Mouse (Mus musculus): Measurements from ENCODE around the gene Rnf145. TPM values are rescaled to one million over a fixed set of nuclear protein-coding genes. Genes with fewer than 3 reads are reported as not detected.

The Rnf145 gene
- polyA plus RNA-seq, 1 experiment from 2014 or later = 22.8 TPM

- Histone ChIP-seq H3K4me3 (ENCODE audit: low read depth, low read length) (no peak overlapping the region), H3K9ac (ENCODE audit: low read depth, low read length) (no peak overlapping the region), H3K9me3 (ENCODE audit: control insufficient read depth) (no peaks in the 10 kb centered on the region), H3K27me3 (replicated peaks; ENCODE audit: control insufficient read depth, insufficient read depth, low read length) (no peaks in the 10 kb centered on the region), H3K4me1 (replicated peaks; ENCODE audit: control insufficient read depth, insufficient read depth, low read length) (no peaks in the 10 kb centered on the region), H3K4me2 (replicated peaks; ENCODE audit: low read depth) (no peak overlapping the region), H3K27ac (ENCODE audit: low read depth, low read length) (peak overlapping the region; percentile 65), H3K36me3 (ENCODE audit: control insufficient read depth, insufficient read depth) (no peaks in the 10 kb centered on the region)
- peak; percentile 85 for ATAC-seq
- WGBS = 35% methylated on average over 3 of the region's 3 CpGs
- TF ChIP-seq CTCF (IDR thresholded peaks at IDR 0.05; ENCODE audit: low read depth) = no peak
These were observed 22.5 kb upstream of the Rnf145 start for GRCm38 (mm10) chr11:44496217-44496616.

- H3K36me3 ChIP-seq (ENCODE audit: control insufficient read depth, insufficient read depth) = no peaks in the 10 kb centered on the region
- H3K27ac ChIP-seq (ENCODE audit: low read depth, low read length) = no peak overlapping the region
- TF ChIP-seq CTCF (IDR thresholded peaks at IDR 0.05; ENCODE audit: low read depth) = no peak
- no peaks in the 10 kb centered on the region for H3K27me3 ChIP-seq (replicated peaks; ENCODE audit: control insufficient read depth, insufficient read depth, low read length)
- H3K4me2 ChIP-seq (replicated peaks; ENCODE audit: low read depth) = no peak overlapping the region
- WGBS = 49% methylated on average over 13 of the region's 13 CpGs
- H3K4me3 ChIP-seq (ENCODE audit: low read depth, low read length) = no peak overlapping the region
- no peak for ATAC-seq
- no peaks in the 10 kb centered on the region for H3K9me3 ChIP-seq (ENCODE audit: control insufficient read depth)
- no peak overlapping the region for H3K9ac ChIP-seq (ENCODE audit: low read depth, low read length)
- H3K4me1 ChIP-seq (replicated peaks; ENCODE audit: control insufficient read depth, insufficient read depth, low read length) = no peaks in the 10 kb centered on the region
These were observed 20.1 kb upstream of the Rnf145 start for GRCm38 (mm10) chr11:44498412-44499272.

- Histone ChIP-seq H3K27me3 (replicated peaks; ENCODE audit: control insufficient read depth, insufficient read depth, low read length) (no peaks in the 10 kb centered on the region), H3K36me3 (ENCODE audit: control insufficient read depth, insufficient read depth) (no peaks in the 10 kb centered on the region), H3K4me2 (replicated peaks; ENCODE audit: low read depth) (no peak overlapping the region), H3K27ac (ENCODE audit: low read depth, low read length) (no peak overlapping the region), H3K9ac (ENCODE audit: low read depth, low read length) (no peak overlapping the region), H3K4me1 (replicated peaks; ENCODE audit: control insufficient read depth, insufficient read depth, low read length) (no peaks in the 10 kb centered on the region), H3K9me3 (ENCODE audit: control insufficient read depth) (no peaks in the 10 kb centered on the region), H3K4me3 (ENCODE audit: low read depth, low read length) (no peak overlapping the region)
- 81% methylated on average over 7 of the region's 7 CpGs for WGBS
- ATAC-seq = no peak
- no peak for TF ChIP-seq CTCF (IDR thresholded peaks at IDR 0.05; ENCODE audit: low read depth)
These were observed 17.8 kb upstream of the Rnf145 start for GRCm38 (mm10) chr11:44500966-44501365.

GRCm38 (mm10) chr11:44501477-44501876, 17.3 kb upstream of the Rnf145 start:
- no peak overlapping the region for H3K9ac ChIP-seq (ENCODE audit: low read depth, low read length)
- no peak overlapping the region for H3K4me2 ChIP-seq (replicated peaks; ENCODE audit: low read depth)
- no peaks in the 10 kb centered on the region for H3K4me1 ChIP-seq (replicated peaks; ENCODE audit: control insufficient read depth, insufficient read depth, low read length)
- WGBS = 95% methylated on average over 2 of the region's 2 CpGs
- H3K27me3 ChIP-seq (replicated peaks; ENCODE audit: control insufficient read depth, insufficient read depth, low read length) = no peaks in the 10 kb centered on the region
- H3K9me3 ChIP-seq (ENCODE audit: control insufficient read depth) = no peaks in the 10 kb centered on the region
- no peak overlapping the region for H3K4me3 ChIP-seq (ENCODE audit: low read depth, low read length)
- no peak for ATAC-seq
- no peaks in the 10 kb centered on the region for H3K36me3 ChIP-seq (ENCODE audit: control insufficient read depth, insufficient read depth)
- no peak overlapping the region for H3K27ac ChIP-seq (ENCODE audit: low read depth, low read length)
- TF ChIP-seq CTCF (IDR thresholded peaks at IDR 0.05; ENCODE audit: low read depth) = no peak

GRCm38 (mm10) chr11:44502931-44503330, 15.8 kb upstream of the Rnf145 start:
- WGBS = 56% methylated on average over 5 of the region's 5 CpGs
- no peak for ATAC-seq
- no peak overlapping the region for H3K4me2 ChIP-seq (replicated peaks; ENCODE audit: low read depth)
- TF ChIP-seq CTCF (IDR thresholded peaks at IDR 0.05; ENCODE audit: low read depth) = no peak
- no peak overlapping the region for H3K4me3 ChIP-seq (ENCODE audit: low read depth, low read length)
- H3K4me1 ChIP-seq (replicated peaks; ENCODE audit: control insufficient read depth, insufficient read depth, low read length) = no peaks in the 10 kb centered on the region
- no peaks in the 10 kb centered on the region for H3K27me3 ChIP-seq (replicated peaks; ENCODE audit: control insufficient read depth, insufficient read depth, low read length)
- H3K9me3 ChIP-seq (ENCODE audit: control insufficient read depth) = no peaks in the 10 kb centered on the region
- H3K36me3 ChIP-seq (ENCODE audit: control insufficient read depth, insufficient read depth) = no peaks in the 10 kb centered on the region
- H3K9ac ChIP-seq (ENCODE audit: low read depth, low read length) = no peak overlapping the region
- H3K27ac ChIP-seq (ENCODE audit: low read depth, low read length) = no peak overlapping the region

GRCm38 (mm10) chr11:44504146-44504545, 14.6 kb upstream of the Rnf145 start:
- Histone ChIP-seq H3K9me3 (ENCODE audit: control insufficient read depth) (no peaks in the 10 kb centered on the region), H3K9ac (ENCODE audit: low read depth, low read length) (no peak overlapping the region), H3K4me3 (ENCODE audit: low read depth, low read length) (no peak overlapping the region), H3K27ac (ENCODE audit: low read depth, low read length) (no peak overlapping the region), H3K36me3 (ENCODE audit: control insufficient read depth, insufficient read depth) (no peaks in the 10 kb centered on the region), H3K4me2 (replicated peaks; ENCODE audit: low read depth) (no peak overlapping the region), H3K27me3 (replicated peaks; ENCODE audit: control insufficient read depth, insufficient read depth, low read length) (no peaks in the 10 kb centered on the region), H3K4me1 (replicated peaks; ENCODE audit: control insufficient read depth, insufficient read depth, low read length) (no peaks in the 10 kb centered on the region)
- TF ChIP-seq CTCF (IDR thresholded peaks at IDR 0.05; ENCODE audit: low read depth) = no peak
- WGBS = 81% methylated on average over 7 of the region's 7 CpGs
- ATAC-seq = no peak
